Mouse (Mus musculus): Measurements from ENCODE around the gene Mtg2.

Mtg2 gene

GRCm38 (mm10) chr2:180070481-180071453, at the start of gene Mtg2:
TSS of gene Mtg2 (plus strand) at chr2:180070588.
- DNase-seq, result peak; percentile 94

GRCm38 (mm10) chr2:180020919-180021318, 49.5 kb upstream of the Mtg2 start:
- no peak for DNase-seq

- no peak for DNase-seq
Observed at GRCm38 (mm10) chr2:180022751-180023150, 47.6 kb upstream of the Mtg2 start.

GRCm38 (mm10) chr2:180024401-180025098, 45.8 kb upstream of the Mtg2 start, which contains the start of gene Lsm14b:
TSS of gene Lsm14b (plus strand) at chr2:180024987.
- DNase-seq, result peak; percentile 98

- DNase-seq, result peak; percentile 52
Observed at GRCm38 (mm10) chr2:180025135-180025860, 45.1 kb upstream of the Mtg2 start.

GRCm38 (mm10) chr2:180025861-180026200, 44.6 kb upstream of the Mtg2 start:
- DNase-seq, result no peak

- no peak for DNase-seq
Observed at GRCm38 (mm10) chr2:180027768-180028167, 42.6 kb upstream of the Mtg2 start.

GRCm38 (mm10) chr2:180031270-180031669, 39.1 kb upstream of the Mtg2 start:
- no peak for DNase-seq

- no peak for DNase-seq
Observed at GRCm38 (mm10) chr2:180032925-180033324, 37.5 kb upstream of the Mtg2 start.

- DNase-seq, result no peak
Observed at GRCm38 (mm10) chr2:180033956-180034355, 36.4 kb upstream of the Mtg2 start.

- no peak for DNase-seq
Observed at GRCm38 (mm10) chr2:180034753-180035152, 35.6 kb upstream of the Mtg2 start.

GRCm38 (mm10) chr2:180040406-180040805, 30.0 kb upstream of the Mtg2 start:
- DNase-seq, result no peak

- peak; percentile 72 for DNase-seq
Observed at GRCm38 (mm10) chr2:180041577-180042255, 28.7 kb upstream of the Mtg2 start.

- DNase-seq, result peak; percentile 96
Observed at GRCm38 (mm10) chr2:180042256-180042857, 28.0 kb upstream of the Mtg2 start, which contains the start of the genes Psma7 and Ss18l1. TSS of gene Psma7 (minus strand) at chr2:180042433. TSS of gene Ss18l1 (plus strand) at chr2:180042509.

GRCm38 (mm10) chr2:180042858-180043515, 27.4 kb upstream of the Mtg2 start:
- peak; percentile 85 for DNase-seq

GRCm38 (mm10) chr2:180045283-180045682, 25.1 kb upstream of the Mtg2 start:
- peak; percentile 74 for DNase-seq

- DNase-seq, result no peak
Observed at GRCm38 (mm10) chr2:180047580-180047979, 22.8 kb upstream of the Mtg2 start.

- no peak for DNase-seq
Observed at GRCm38 (mm10) chr2:180047980-180048635, 22.3 kb upstream of the Mtg2 start.

GRCm38 (mm10) chr2:180050986-180051385, 19.4 kb upstream of the Mtg2 start:
- DNase-seq, result peak; percentile 75

GRCm38 (mm10) chr2:180051986-180052733, 18.2 kb upstream of the Mtg2 start:
- DNase-seq, result peak; percentile 39

Measured in embryo, embryonic 11 days (tissue).